Mouse (Mus musculus) small intestine, adult 2 months (tissue): ENCODE results near the gene Ipo7.

Experiments
- CTCF ChIP-seq: fragments of 200-500 bp; IDR thresholded peaks from 2 replicates; pipeline ENCODE4 v1.5.1; 2012; ENCODE audit warnings: low read depth, mild to moderate bottlenecking, control low read depth, inconsistent platforms, low read length, moderate library complexity, mixed read lengths; ENCODE audit not compliant: insufficient replicate concordance, insufficient read length; ENCODE audit errors: extremely low read depth
- POLR2A ChIP-seq: fragments of 200-500 bp; IDR thresholded peaks from 2 replicates; pipeline ENCODE4 v1.6.1; 2012; ENCODE audit warnings: low read depth, mild to moderate bottlenecking, control low read depth, inconsistent platforms, low read length, moderate library complexity

- TF ChIP-seq POLR2A (no peak), CTCF (no peak)
These were observed 5.5 kb downstream of the Ipo7 start for GRCm38 (mm10) chr7:110023553-110023952.
